ENCODE assay signal across 9 mouse cellular contexts in genomic region chr4:135066766-135067479, GRCm38 (mm10). TPM values are rescaled to one million over a fixed set of nuclear protein-coding genes. Genes with fewer than 3 reads are reported as not detected.
DNase-seq lines count a peak whose midpoint lies in the region; ATAC-seq and TF ChIP-seq lines count a peak whose summit lies in the region.
"Had no signal": no experiment of that assay in that cellular context is flagged by ENCODE, and none has a peak within 500 bp of the region (broad histone marks: within the 10 kb centered on the region; RNA-seq: fewer than 3 reads in every experiment).

No protein-coding gene starts in this region.

- DNase-seq in B cell, adult 2 months: peak; percentile 93
- DNase-seq in adrenal gland, postnatal 14 days: peak; percentile 90
- DNase-seq in embryonic facial prominence, embryonic 10.5 days (ENCODE audit: low spot score): peak; percentile 88
- DNase-seq in heart, adult 9 months (ENCODE audit: low spot score in 2 of 2): peak; percentile 67 to 82
- peak; percentile 48 for DNase-seq in liver, adult 2 months (ENCODE audit: extremely low read depth, low read depth, low spot score)
- peak; percentile 91 for DNase-seq in neural tube, embryonic 11.5 days (ENCODE audit: low spot score)
- peak; percentile 86 for DNase-seq in stomach, postnatal 0 days (ENCODE audit: low spot score)

- H3K4me1 ChIP-seq in embryonic facial prominence, embryonic 10.5 days: peaks cover 21% of the 10 kb centered on the region
- H3K4me1 ChIP-seq in kidney, embryonic 16.5 days (ENCODE audit: insufficient read depth, low read length): 0 out of 2 replicates have a peak, but pooled peaks cover 3% of the 10 kb centered on the region
- H3K4me1 ChIP-seq in liver, adult 2 months (ENCODE audit: control insufficient read depth, insufficient read depth, low read length): no peaks in the 10 kb centered on the region
- H3K4me1 ChIP-seq in neural tube, embryonic 11.5 days (ENCODE audit: control insufficient read depth, insufficient read depth, low read length): no peaks in the 10 kb centered on the region
- H3K4me1 ChIP-seq in stomach, postnatal 0 days (replicated peaks; ENCODE audit: control insufficient read depth, insufficient read depth): no peaks in the 10 kb centered on the region
- H3K4me1 ChIP-seq: hindbrain, embryonic 15.5 days had no signal

- no peaks in the 10 kb centered on the region for H3K9me3 ChIP-seq in embryonic facial prominence, embryonic 10.5 days
- no peaks in the 10 kb centered on the region for H3K9me3 ChIP-seq in kidney, embryonic 16.5 days (ENCODE audit: low read length)
- H3K9me3 ChIP-seq in neural tube, embryonic 11.5 days (ENCODE audit: control insufficient read depth, low read length): no peaks in the 10 kb centered on the region
- no peaks in the 10 kb centered on the region for H3K9me3 ChIP-seq in stomach, postnatal 0 days (ENCODE audit: control insufficient read depth, low read length)
- H3K9me3 ChIP-seq: hindbrain, embryonic 15.5 days had no signal

- no peaks in the 10 kb centered on the region for H3K79me2 ChIP-seq in liver, adult 2 months (ENCODE audit: control insufficient read depth, insufficient read depth, low read length)

- no peaks in the 10 kb centered on the region for H3K36me3 ChIP-seq in embryonic facial prominence, embryonic 10.5 days (replicated peaks)
- H3K36me3 ChIP-seq in kidney, embryonic 16.5 days (ENCODE audit: insufficient read depth, low read length): no peaks in the 10 kb centered on the region
- H3K36me3 ChIP-seq in liver, adult 2 months (ENCODE audit: control insufficient read depth, insufficient read depth, low read length): no peaks in the 10 kb centered on the region
- no peaks in the 10 kb centered on the region for H3K36me3 ChIP-seq in neural tube, embryonic 11.5 days (ENCODE audit: control insufficient read depth, insufficient read depth, low read length)
- no peaks in the 10 kb centered on the region for H3K36me3 ChIP-seq in stomach, postnatal 0 days (ENCODE audit: control insufficient read depth, insufficient read depth, low read length)
- H3K36me3 ChIP-seq: hindbrain, embryonic 15.5 days had no signal

- 0 out of 2 replicates have a peak overlapping the region, but pooled peaks have one; percentile 10 for H3K27ac ChIP-seq in embryonic facial prominence, embryonic 10.5 days (replicated peaks)
- no peak overlapping the region for H3K27ac ChIP-seq in kidney, embryonic 16.5 days (ENCODE audit: low read length)
- no peak overlapping the region for H3K27ac ChIP-seq in liver, adult 2 months (replicated peaks; ENCODE audit: insufficient read depth, low read depth, low read length)
- H3K27ac ChIP-seq in neural tube, embryonic 11.5 days (ENCODE audit: low read depth, low read length): no peak overlapping the region
- no peak overlapping the region for H3K27ac ChIP-seq in stomach, postnatal 0 days (replicated peaks)
- H3K27ac ChIP-seq: hindbrain, embryonic 15.5 days had no signal

- peak overlapping the region; percentile 29; the same call in 1 of the 2 replicates for H3K4me3 ChIP-seq in embryonic facial prominence, embryonic 10.5 days
- H3K4me3 ChIP-seq in kidney, embryonic 16.5 days (ENCODE audit: low read length): peak overlapping the region; percentile 18; the same call in 1 of the 2 replicates
- H3K4me3 ChIP-seq in liver, adult 2 months (ENCODE audit: insufficient read depth, low read depth, low read length): no peak overlapping the region
- H3K4me3 ChIP-seq in neural tube, embryonic 11.5 days (ENCODE audit: low read depth, low read length): no peak overlapping the region
- H3K4me3 ChIP-seq in stomach, postnatal 0 days (ENCODE audit: low read depth, low read length): no peak overlapping the region
- H3K4me3 ChIP-seq: hindbrain, embryonic 15.5 days had no signal

- TF ChIP-seq EP300 in stomach, postnatal 0 days (optimal IDR thresholded peaks at IDR 0.05): no peak

- ATAC-seq in kidney, embryonic 16.5 days (ENCODE audit: low FRiP score, low TSS enrichment): peak; percentile 65
- ATAC-seq in neural tube, embryonic 11.5 days (ENCODE audit: insufficient read depth, low FRiP score, low TSS enrichment): no peak
- ATAC-seq in stomach, postnatal 0 days (ENCODE audit: low FRiP score, low TSS enrichment): peak; percentile 73

- peak; percentile 91 for TF ChIP-seq CTCF in liver, adult 2 months (IDR thresholded peaks at IDR 0.05; ENCODE audit: low read depth, low read length)
- peak; percentile 81 for TF ChIP-seq CTCF in stomach, postnatal 0 days (IDR thresholded peaks at IDR 0.05; ENCODE audit: low read depth)

- peaks cover 23% of the 10 kb centered on the region for H3K27me3 ChIP-seq in embryonic facial prominence, embryonic 10.5 days (replicated peaks; ENCODE audit: low read depth, poor library complexity, severe bottlenecking)
- H3K27me3 ChIP-seq in kidney, embryonic 16.5 days (ENCODE audit: insufficient read depth, low read length): no peaks in the 10 kb centered on the region
- peaks cover 3% of the 10 kb centered on the region for H3K27me3 ChIP-seq in liver, adult 2 months (ENCODE audit: control insufficient read depth, insufficient read depth, low read length)
- no peaks in the 10 kb centered on the region for H3K27me3 ChIP-seq in neural tube, embryonic 11.5 days (ENCODE audit: control insufficient read depth, insufficient read depth, low read length)
- H3K27me3 ChIP-seq in stomach, postnatal 0 days (ENCODE audit: control insufficient read depth, insufficient read depth, low read length): no peaks in the 10 kb centered on the region
- H3K27me3 ChIP-seq: hindbrain, embryonic 15.5 days had no signal

- TF ChIP-seq POLR2A in liver, adult 2 months (IDR thresholded peaks at IDR 0.05; ENCODE audit: extremely low read depth, insufficient read depth, low read length): no peak

- H3K4me2 ChIP-seq in kidney, embryonic 16.5 days (replicated peaks; ENCODE audit: low read depth, low read length): peak overlapping the region; percentile 43
- no peak overlapping the region for H3K4me2 ChIP-seq in neural tube, embryonic 11.5 days (ENCODE audit: low read depth)
- H3K4me2 ChIP-seq in stomach, postnatal 0 days (replicated peaks; ENCODE audit: low read depth): peak overlapping the region; percentile 36
- H3K4me2 ChIP-seq: hindbrain, embryonic 15.5 days had no signal

- peak overlapping the region; percentile 45; the same call in 1 of the 2 replicates for H3K9ac ChIP-seq in kidney, embryonic 16.5 days (replicated peaks; ENCODE audit: low read length)
- no peak overlapping the region for H3K9ac ChIP-seq in liver, adult 2 months (ENCODE audit: low read depth, low read length)
- H3K9ac ChIP-seq in neural tube, embryonic 11.5 days (ENCODE audit: low read length): no peak overlapping the region
- no peak overlapping the region for H3K9ac ChIP-seq in stomach, postnatal 0 days (ENCODE audit: low read length)
- H3K9ac ChIP-seq: hindbrain, embryonic 15.5 days had no signal

- 9% methylated on average over 19 of the region's 19 CpGs for WGBS in embryonic facial prominence, embryonic 10.5 days
- 8% methylated on average over 19 of the region's 19 CpGs for WGBS in kidney, embryonic 16.5 days
- WGBS in liver, adult 2 months: 9% methylated on average over 19 of the region's 19 CpGs
- WGBS in neural tube, embryonic 11.5 days: 7% methylated on average over 19 of the region's 19 CpGs
- 6% methylated on average over 19 of the region's 19 CpGs for WGBS in stomach, postnatal 0 days

RNA-seq across cellular contexts. Expression of gene Runx3, which starts 53.5 kb away (rescaled TPM):
- total RNA-seq in adrenal gland, postnatal 14 days (2021): 1.7 and 7.3 TPM in 2 replicates
- polyA plus RNA-seq in embryonic facial prominence, embryonic 10.5 days (2016; fragmentation: Nextera tagmentation; extraction: Ambion mirVana): 0.04 TPM in 2 replicates
- polyA plus RNA-seq in kidney, embryonic 16.5 days (2015; fragmentation: Nextera tagmentation; extraction: Ambion mirVana): 0.06 TPM in 1 of 2 replicates, not detected in the other
- under 0.01 and 0.40 TPM in 2 replicates for total RNA-seq in liver, adult 2 months (2014; rRNA removed)
- 0.17 and 0.18 TPM in 2 replicates for polyA plus RNA-seq in liver, adult 2 months (2012; rRNA removed)
- 2.2 and 3.0 TPM in 2 replicates for polyA plus RNA-seq in neural tube, embryonic 11.5 days (2014; fragmentation: Nextera tagmentation; extraction: Ambion mirVana)
- polyA plus RNA-seq in stomach, postnatal 0 days (2015; fragmentation: Nextera tagmentation; extraction: Ambion mirVana): 0.13 and 0.25 TPM in 2 replicates

Comparison
In these comparisons a context has a peak if more than half of its experiments do, and no peak if none do; other contexts are left out.
1. H3K4me3 ChIP-seq: peak in embryonic facial prominence, embryonic 10.5 days (single experiment) and kidney, embryonic 16.5 days (single experiment); none in liver, adult 2 months (single experiment), neural tube, embryonic 11.5 days (single experiment) and stomach, postnatal 0 days (single experiment).
2. Peak in every context shown above with its lines, with median percentiles within 50 percentile points of each other: DNase-seq.